Mouse (Mus musculus) lung, postnatal 36 days (tissue): ENCODE measurements around the gene Robo2.

Experiments
- DNase-seq: peaks from one replicate; pipeline ENCODE4 v3.0.0; 2022; ENCODE audit warnings: mixed read lengths

The Robo2 gene

DNA sequence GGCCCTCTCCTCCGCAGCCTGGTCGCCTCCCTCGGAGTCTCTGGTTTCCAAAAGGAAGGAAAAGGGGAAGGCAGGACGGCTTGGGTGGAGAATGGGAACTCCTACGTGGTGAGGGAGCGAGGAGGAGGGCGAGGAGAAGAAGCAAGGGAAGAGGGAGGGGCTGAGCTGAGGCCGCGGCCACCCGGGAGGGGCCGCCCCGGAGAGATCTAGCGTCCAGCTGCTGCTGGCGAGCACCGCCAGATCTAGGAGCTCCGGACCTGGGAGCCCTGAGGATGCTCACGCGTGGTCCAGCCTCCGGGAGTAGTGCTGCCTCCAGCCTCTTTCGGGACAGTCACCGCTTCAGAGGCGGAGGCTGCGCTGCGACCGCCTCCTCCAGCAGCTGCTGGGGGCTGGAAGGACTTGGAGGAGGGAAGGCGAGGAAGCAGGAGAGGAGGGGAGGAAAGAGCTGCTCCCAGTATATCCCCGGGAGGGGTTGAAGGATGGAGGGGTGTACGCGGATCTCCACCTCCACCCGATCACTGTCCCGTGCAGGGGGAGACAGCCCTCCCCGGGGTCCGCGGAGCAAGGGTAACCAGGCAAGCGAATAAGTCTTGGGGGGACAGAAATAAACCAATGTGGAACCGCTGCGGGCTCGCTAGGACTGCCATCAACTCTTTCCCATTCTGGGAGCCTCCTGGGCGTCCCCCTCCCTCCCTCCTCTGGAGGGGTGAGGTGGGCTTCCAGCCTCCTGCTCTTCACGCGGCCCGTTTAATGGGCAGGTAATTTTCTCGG, at the start of gene Robo2:
TSS of gene Robo2 (minus strand) at position 345 of the 771 bp plus-strand sequence.
- peak; percentile 44 for DNase-seq

DNA sequence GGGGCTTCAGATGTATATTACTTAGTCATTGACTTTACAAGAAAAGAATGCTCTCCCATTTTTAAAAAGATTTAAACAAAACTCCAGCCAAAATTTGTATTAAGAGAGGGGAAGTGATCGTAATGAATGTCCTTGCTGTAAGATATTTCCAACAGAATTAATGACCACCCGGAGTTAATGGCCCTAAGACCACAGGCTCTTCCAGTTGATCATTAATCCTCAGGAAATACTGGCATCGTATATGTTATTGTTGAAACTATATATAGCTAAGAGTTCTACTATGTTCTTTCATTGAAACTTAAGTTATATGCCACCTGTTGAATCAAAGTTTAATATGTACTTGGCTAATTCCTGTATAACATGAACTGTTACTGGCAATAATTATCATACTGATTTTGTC, 46.5 kb upstream of the Robo2 start:
- DNase-seq = no peak

DNA sequence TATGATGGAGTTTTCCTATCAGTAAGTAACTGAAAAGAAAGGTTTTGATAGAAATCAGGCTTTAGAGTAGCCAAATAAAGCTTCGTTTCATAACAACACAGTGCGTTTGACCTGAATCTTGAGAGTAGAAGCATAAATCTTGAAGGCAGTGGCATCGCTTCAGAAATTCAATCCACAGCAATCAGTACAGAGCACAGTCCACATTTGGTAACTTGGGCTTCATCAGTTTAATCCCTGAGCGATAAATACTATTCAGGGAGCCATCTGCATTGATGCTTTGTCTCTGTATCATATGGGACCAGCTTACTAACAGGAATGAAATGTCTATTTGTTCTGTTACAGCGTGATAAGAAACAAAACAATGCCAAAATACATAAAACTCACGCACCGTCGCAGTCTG, 46.1 kb upstream of the Robo2 start:
- DNase-seq = no peak

DNA sequence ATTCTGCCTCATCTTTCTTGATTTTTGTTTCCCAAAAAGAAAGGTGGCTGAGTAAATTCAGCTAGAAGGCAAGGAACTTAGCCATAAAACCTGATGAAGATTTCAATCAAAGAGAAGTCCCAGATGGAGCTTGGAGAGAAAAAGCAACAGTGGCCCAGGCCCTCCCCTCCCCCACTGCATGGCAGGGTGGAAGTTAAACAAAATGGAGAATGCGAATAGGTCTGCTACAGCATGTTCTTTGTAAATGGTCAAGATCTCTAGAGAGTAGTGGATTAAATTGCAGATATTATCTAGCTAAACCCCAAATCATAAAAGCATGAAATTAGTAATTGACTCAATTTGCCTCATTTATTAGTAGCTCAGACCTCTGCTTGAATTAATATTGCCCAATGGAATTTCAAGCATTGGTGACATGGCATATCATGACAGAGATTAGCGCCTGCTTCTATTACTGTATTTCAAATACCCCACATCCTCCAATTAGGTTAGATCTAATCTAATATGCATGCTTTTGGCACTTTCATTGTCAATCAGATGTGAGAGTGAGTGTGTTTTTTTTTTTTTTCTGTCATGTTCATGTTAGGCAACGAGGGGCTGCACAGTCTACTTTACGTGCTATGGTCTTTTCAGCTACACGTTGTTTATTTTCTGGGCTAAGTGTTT, 45.3 kb upstream of the Robo2 start:
- DNase-seq = no peak

DNA sequence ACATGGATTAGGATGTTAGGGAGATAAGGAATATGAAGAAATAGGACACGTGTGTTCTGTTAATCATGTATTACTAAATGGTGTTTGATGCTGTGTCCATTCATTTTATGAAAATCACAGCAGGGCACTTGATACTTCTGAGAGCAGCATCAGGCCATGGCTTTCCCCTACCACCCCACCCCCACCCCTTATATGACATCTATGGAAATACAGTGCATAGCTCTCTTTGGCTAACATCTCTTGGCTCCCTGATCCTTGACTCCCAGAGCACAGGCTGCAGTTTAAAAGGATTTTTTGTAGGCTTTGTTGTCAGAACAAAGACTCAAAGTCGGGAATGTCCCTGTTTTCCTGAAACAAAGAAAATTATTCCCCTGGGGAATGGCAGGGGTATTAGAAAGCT, 43.6 kb upstream of the Robo2 start:
- DNase-seq = no peak

DNA sequence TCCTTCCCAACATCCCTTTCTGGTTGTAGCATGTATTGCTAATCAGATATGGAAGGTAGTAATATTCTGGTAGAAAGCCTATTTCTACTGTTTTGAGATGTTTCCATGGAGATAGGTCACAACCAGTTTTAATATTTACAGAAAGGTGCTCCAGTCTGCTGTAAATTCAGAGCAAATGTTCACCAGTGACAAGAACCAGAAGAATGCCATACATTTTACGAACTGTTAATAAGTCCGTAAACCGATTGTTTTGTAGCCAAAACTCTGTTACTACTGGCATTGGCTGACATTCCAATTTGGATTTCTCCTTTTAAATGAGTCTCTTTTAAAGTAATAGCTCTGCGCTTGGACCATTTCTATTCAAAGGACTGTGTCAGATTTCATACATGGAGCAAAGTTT, 36.4 kb upstream of the Robo2 start:
- no peak for DNase-seq

DNA sequence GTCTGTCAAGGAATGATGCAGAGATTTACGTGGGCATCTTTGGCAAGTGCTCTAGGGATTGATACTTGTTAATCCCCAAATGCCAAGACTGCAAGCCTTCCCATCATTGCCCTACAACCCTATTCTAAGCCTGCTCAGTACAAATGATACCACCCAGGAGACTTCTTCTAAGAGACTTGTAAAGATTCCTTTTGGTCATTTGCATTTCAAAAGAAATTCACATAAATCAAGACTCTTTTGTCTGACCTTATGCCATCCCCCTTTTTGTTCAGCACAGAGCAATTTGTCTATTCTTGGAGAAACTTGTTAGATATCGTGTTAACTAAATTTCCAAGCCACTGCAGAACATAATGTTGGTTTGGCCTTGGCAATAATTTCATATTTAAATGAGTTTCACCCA, 15.4 kb upstream of the Robo2 start:
- DNase-seq = no peak

DNA sequence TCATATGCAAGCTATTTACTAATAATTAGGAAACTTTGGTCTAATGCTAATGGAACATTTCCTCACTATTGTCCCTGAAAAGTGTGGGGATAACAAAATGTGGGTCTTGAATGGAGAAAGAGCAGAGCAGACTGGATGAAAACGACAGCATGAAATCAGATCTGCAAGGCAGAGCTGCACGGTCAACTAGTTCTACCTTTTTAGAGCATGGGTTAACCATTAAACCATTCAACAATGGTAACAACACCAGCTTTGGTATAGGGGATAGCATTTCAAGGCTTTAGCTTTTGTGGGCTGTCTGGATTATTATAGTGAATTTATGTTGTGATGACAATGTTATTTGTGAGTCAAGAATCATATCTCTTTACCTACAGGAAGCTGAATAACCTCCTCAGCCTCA, 8.7 kb upstream of the Robo2 start:
- no peak for DNase-seq

DNA sequence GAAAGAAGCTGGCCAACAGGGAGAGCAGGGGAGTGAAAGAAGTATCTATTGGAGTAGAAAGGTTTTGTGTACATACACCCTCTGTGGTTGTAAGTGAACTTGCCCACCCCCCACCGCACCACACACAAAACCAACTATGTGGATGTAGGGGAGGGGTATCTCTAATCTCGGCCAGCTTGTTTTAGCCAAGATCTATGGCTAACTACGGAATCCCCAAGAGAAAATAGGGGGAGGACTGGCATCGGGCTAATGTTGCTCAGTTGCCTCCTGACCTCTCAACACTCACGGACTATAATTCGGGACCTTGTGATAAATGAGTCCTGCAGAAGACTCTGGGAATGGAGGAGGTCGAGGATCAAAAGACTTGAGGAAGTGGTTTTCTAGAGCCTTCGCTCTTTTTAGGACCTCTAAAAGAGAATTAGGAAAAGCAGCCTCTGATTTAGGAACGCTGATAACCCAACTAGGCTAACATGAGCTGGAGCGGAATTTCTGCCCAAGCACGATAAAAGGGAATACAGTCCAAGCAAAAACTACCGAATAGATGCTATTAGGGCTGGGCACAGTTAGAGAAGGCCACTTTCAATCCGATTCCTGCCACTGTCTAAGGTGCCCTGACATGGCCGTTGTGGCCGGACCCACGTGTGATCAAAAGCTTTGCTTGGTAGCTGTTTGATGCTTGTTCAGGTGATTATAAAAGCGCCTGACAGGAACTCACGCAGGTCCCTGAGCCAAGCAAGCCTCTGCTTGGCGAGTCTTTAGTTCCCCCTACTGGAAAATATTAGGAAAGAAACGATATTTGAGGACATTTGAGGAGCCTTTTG, 1.1 kb upstream of the Robo2 start:
- peak; percentile 21 for DNase-seq

DNA sequence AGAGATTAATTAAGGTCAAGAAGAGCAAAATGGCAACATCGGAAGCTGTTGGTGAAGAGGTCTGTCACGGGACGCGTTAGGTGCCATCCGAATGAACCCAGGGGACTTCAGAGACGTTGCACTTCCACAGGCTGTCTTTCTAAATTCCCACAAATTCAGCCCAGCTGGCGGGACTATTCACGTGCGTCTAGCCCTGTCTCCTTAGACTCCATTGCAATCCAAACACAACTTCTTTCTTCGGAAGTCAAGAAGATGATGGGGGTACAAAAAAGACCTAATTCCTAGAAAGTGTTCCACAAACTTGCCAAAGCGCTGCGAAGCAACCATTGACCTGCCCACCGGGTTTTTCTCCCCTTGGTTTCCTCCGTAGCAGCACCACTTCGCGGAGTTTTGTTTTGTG, 604 bp downstream of the Robo2 start:
- DNase-seq = no peak

DNA sequence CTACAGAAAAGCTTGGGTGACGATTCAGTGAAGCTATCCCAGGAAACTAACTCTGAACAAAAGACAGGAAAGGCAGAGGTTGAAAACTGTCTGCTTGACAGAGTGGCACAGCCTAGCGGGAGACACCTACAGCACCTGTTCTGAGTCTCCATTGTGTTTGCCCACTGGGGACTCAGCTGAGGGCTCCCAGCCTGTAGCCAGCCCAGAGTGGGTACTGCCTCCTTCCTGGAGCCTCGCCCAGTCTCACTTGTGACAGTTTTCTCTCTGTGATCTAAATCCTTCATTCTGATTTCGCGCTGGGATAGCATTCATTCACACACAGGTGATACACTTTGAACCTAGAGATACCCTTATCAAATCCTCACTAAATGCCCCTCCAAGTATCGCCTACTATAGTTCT, 1.5 kb downstream of the Robo2 start:
- DNase-seq = peak; percentile 8

DNA sequence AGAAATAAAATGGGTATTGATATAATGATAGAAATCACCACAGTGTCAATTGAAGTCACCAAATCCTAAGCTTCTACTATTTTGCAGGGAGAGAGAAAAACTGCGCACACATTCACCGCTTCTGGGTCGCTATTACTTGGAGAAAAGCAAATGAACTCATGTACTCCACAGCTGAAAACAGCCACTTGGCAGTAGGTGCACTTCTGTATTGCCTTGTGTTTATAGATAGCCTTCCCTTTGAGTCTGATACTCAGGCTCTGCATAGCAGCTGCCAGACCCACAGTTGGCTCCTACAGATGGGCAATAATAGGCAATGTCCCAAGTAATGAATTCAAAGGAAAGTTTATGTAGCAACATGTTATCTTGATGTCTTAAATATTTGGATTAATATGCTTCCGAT, 2.1 kb downstream of the Robo2 start:
- no peak for DNase-seq

DNA sequence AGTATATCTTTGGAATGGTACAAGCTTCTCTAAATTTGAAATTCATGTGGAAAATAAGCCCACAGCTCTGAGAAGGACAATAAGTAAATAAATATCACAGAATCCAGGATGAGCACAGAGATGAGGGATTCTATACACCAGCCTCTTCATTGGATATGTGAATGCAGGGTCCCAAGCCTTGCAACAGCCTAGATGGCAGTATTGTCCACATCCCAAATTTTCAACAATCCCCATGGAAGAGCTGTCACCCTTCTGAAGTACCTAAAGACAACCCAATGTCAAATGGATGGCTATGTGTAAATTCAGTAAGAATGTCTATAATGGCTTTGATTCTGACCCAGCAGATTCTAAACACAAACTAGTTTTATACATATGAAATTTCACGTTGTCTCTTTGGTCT, 3.1 kb downstream of the Robo2 start:
- DNase-seq = no peak

DNA sequence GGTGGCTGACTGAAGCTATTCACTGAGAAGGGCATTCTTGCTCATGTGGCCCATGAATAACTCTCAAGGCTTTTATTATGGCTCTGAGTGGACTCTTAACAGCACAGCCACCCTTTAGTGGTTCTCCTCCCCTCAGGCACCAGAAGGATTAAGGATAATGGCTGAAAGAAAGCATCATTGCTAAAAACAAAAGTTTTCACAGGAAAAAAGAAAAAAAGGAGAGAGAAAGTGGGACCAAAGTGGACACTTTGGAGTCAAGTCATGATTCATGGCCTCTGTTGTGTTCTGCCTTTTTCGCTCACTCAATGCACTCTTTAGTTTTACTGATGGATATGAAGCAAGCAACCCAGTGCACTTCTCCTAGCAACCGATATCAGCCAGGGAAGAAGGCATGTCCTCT, 14.3 kb downstream of the Robo2 start:
- DNase-seq = no peak

DNA sequence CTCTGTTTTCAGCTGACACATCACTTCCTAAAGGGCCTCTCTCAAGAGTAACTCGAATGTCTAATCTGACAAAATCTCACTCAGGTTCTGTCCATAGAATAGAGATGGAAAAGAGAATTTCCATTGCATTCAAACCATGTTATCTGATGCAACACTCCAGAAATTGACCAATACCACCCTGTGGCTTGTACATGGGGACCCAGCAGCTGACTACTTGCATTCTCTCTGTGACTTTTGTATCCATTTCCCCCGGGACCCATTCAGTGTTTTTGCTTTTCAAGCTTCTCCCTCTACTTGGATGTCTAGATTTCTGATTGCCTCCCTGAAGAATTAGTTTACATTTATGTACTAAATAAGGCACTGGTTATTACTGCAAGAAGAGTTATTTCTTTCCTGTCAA, 15.9 kb downstream of the Robo2 start:
- no peak for DNase-seq

DNA sequence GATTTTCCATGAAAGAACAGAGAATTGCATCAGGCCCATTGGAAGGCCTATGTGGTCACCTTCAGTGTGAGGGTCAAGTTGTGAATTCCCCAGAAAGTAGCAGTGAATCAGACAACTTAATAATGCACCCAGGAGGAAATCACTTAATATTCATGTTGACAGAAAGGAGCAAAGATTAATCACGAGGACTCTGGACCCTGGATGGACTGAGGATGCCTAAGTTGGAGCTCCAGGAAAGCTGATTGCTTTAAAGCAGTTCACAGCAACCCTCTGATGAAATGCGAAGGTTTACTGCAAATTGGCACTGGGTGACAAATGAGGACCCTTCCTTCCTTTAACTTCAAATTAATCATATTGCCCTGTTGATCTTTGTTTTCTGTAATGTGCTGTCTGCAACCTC, 32.2 kb downstream of the Robo2 start:
- DNase-seq = no peak

DNA sequence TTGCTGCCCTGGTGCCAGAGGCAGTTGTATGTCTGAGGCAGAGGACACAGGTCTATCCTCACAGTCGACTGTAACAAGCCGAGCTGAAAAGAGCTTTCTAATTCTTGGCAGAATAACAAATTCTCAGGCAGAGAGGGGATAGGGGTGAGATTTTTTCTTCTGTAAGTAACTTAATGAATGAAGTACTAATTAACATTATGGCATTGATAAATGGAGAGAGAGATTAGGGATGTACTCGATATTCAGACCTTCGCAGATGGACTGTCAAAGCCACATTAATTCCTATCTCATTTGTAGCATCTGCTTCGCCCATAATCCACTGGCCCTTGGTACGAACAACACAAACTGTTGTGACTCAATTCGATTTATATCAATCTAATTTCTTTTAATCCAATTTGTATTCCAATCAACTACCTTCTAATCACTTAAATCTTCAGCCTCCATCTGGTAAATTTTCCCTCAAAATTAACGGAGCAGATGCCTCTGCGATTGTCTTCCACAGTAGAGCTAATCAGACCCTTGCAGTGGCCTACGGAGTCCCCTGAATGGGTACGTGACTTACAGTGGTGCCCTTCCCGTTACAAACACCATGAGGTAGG, 36.2 kb downstream of the Robo2 start:
- no peak for DNase-seq

DNA sequence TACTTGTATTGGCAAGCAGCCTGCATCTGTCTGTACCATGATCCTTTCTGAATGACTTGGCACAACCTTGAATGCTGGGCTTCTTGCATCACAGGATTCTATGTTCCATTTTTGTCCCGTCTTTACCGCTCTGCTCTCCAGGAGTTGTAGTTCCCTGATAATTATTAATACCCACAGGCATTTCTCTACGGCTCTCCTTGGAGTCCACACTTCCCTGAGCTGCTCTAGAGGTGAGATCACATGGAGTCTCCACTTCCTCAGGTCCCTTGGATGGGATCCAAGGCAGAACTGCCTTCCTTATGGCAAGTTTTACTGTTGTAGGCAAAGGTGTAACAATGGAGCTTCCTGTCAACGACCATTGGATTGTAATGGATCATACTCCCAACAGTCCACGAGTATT, 37.1 kb downstream of the Robo2 start:
- no peak for DNase-seq

DNA sequence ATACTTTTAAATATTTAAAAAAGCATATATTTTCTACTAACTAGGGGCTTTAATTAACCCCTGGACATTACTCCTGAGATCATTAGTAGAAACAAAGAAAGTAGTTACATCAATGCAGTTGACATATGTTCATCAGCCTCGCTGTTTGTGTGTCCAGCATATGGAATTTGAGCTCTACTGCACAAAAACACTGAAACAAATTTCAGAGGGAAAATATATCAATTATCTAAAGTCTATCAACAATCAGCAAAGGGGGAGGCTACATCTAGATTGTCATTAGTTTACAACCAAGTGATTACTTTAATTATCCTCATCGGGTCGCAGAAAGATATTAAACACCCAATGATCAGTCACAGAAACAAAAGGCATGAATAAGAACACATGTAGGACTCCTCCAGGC, 38.2 kb downstream of the Robo2 start:
- no peak for DNase-seq

DNA sequence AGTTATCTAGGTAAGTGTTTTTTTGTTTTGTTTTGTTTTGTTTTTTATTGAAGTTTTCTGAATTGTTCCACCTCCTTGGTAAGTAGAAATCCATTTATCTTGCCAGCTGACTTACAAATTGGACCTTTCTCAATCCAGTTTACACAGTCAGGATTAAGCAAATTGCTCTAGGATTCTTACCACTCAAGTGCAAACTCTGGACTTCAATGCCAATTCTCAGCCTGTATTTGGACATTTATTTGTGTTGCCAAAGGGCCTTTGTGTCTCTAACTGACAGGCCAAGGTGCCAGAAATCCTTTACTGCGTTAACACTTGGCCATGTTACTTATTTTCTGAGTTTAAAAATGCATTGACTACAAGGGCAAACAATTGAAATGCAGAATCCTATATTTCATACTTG, 38.7 kb downstream of the Robo2 start:
- DNase-seq = no peak

DNA sequence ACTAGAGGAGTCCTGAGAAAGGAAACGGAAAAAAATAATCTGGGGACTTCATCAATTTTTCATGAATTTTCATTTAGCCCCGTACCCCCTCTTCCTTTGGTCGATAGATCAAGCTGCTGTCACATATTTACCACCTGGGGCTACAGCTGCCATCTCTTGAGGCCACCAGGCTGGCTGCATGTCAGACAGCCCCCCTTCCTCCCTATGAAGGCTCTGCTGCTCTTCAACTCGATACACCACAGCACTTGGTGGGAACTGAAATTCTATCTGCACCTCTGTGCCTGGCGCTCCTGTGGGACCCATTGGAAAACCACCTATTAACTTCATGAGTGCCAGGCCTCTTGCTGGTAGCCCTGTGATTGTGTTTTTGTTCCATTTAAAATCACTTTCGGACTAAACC, 63.2 kb downstream of the Robo2 start:
- no peak for DNase-seq

DNA sequence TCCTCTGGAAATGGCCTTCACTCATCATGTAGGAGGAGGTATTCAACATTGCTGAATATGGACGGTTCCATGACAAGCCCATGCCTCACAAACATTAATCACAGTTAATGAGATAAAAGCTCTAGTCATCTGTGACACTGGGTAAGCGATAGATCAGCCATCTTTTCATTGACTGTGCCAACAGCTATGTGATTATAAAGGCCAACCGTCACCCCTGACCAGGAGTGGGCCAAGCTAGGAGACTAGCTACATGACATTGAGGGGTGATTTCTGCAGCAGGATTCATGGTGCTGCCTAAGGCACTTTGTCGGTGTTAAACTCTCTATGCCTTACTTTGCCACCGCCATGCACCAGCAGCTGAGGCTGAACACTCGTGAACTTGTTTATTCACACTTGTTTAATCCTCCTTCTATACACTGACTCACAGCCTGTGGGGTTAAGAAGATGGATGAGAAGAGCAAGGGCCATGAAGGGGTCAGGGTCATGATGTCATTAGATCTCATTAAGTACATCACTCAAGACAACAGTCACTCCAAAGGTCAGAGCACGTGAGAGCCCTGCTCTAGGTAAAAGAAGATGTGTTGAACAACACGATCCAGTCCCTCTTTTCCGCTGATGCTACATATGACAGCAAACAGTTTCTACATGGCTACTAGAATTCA, 72.5 kb downstream of the Robo2 start:
- DNase-seq = no peak
